Mouse (Mus musculus): ENCODE measurements around the gene Cbl. TPM values are rescaled to one million over a fixed set of nuclear protein-coding genes. Genes with fewer than 3 reads are reported as not detected.
A peak's percentile ranks its signal among the peaks of the same experiment; 100 is the strongest.

Gene Cbl
- total and polyA plus RNA-seq, 2 experiments: 2.4 to 2.8 TPM

DNA sequence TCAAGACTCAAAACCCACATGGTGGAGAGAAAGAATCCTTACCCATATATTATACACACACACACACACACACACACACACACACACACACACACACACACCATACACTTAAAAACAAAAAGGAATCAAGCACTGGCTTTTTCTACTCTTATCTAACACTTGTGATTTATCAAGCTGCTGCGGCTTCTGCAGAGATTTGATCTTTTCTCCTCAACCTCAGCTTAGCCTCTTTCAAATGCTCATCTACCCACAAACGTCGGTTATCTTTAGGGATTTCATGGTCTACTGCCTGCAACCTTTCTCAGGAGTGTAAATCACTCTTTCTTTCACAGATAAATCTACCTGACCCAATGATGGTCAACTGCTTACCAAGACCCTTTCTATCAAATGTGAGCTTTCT lies 33.4 kb downstream of the Cbl start:
- H3K27ac ChIP-seq (replicated peaks; ENCODE audit: insufficient read depth, low read depth, low read length): no peak overlapping the region
- 91% methylated on average over 3 of the region's 3 CpGs for WGBS
- peaks cover 3% of the 10 kb centered on the region; the same call in 1 of the 2 replicates for H3K79me2 ChIP-seq (ENCODE audit: control insufficient read depth, insufficient read depth, low read length)
- no peak overlapping the region for H3K9ac ChIP-seq (ENCODE audit: low read depth, low read length)
- no peak for DNase-seq (ENCODE audit: extremely low read depth, low read depth, low spot score)
- TF ChIP-seq CTCF (IDR thresholded peaks at IDR 0.05; ENCODE audit: low read depth, low read length): no peak
- TF ChIP-seq POLR2A (IDR thresholded peaks at IDR 0.05; ENCODE audit: extremely low read depth, insufficient read depth, low read length): no peak
- H3K27me3 ChIP-seq (ENCODE audit: control insufficient read depth, insufficient read depth, low read length): no peaks in the 10 kb centered on the region
- no peaks in the 10 kb centered on the region for H3K4me1 ChIP-seq (ENCODE audit: control insufficient read depth, insufficient read depth, low read length)
- H3K36me3 ChIP-seq (ENCODE audit: control insufficient read depth, insufficient read depth, low read length): peaks cover 15% of the 10 kb centered on the region
- no peak overlapping the region for H3K4me3 ChIP-seq (ENCODE audit: insufficient read depth, low read depth, low read length)

DNA sequence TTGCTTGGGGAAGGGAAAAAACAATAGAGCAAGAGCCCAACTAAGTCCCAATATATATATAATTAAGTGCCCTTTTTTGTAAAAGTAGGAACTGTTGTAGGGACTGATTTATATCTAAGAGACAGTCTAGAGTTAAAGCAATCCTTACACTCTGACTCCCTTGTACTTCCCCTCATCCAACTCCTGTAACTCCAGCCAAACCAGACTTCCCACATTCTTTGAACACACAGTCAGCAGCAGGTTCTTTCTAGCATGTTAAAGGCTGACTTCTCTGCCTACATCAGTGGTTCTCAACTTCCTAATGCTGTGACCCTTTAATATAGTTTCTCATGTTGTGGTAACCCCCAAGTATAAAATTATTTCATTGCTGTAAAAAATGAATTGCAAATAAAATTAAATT lies 34.3 kb downstream of the Cbl start:
- peaks cover 15% of the 10 kb centered on the region for H3K36me3 ChIP-seq (ENCODE audit: control insufficient read depth, insufficient read depth, low read length)

GRCm38 (mm10) chr9:44199166-44199565 lies 34.7 kb downstream of the Cbl start:
- Histone ChIP-seq H3K27me3 (ENCODE audit: control insufficient read depth, insufficient read depth, low read length) (no peaks in the 10 kb centered on the region), H3K36me3 (ENCODE audit: control insufficient read depth, insufficient read depth, low read length) (peaks cover 15% of the 10 kb centered on the region), H3K79me2 (ENCODE audit: control insufficient read depth, insufficient read depth, low read length) (peaks cover 3% of the 10 kb centered on the region; the same call in 1 of the 2 replicates), H3K27ac (replicated peaks; ENCODE audit: insufficient read depth, low read depth, low read length) (no peak overlapping the region), H3K9ac (ENCODE audit: low read depth, low read length) (no peak overlapping the region), H3K4me1 (ENCODE audit: control insufficient read depth, insufficient read depth, low read length) (peaks cover 2% of the 10 kb centered on the region; the same call in 1 of the 2 replicates), H3K4me3 (ENCODE audit: insufficient read depth, low read depth, low read length) (no peak overlapping the region)
- no peak for DNase-seq (ENCODE audit: extremely low read depth, low read depth, low spot score)
- no peak for TF ChIP-seq CTCF (IDR thresholded peaks at IDR 0.05; ENCODE audit: low read depth, low read length)
- TF ChIP-seq POLR2A (IDR thresholded peaks at IDR 0.05; ENCODE audit: extremely low read depth, insufficient read depth, low read length): no peak
- 60% methylated on average over 3 of the region's 3 CpGs for WGBS

More for the DNA sequence above, 34.3 kb downstream of the Cbl start:
- DNase-seq (ENCODE audit: extremely low read depth, low read depth, low spot score): no peak
- no peak for TF ChIP-seq CTCF (IDR thresholded peaks at IDR 0.05; ENCODE audit: low read depth, low read length)
- TF ChIP-seq POLR2A (IDR thresholded peaks at IDR 0.05; ENCODE audit: extremely low read depth, insufficient read depth, low read length): no peak
- peaks cover 3% of the 10 kb centered on the region; the same call in 1 of the 2 replicates for H3K79me2 ChIP-seq (ENCODE audit: control insufficient read depth, insufficient read depth, low read length)
- H3K27me3 ChIP-seq (ENCODE audit: control insufficient read depth, insufficient read depth, low read length): no peaks in the 10 kb centered on the region
- H3K9ac ChIP-seq (ENCODE audit: low read depth, low read length): no peak overlapping the region
- H3K4me3 ChIP-seq (ENCODE audit: insufficient read depth, low read depth, low read length): no peak overlapping the region
- H3K4me1 ChIP-seq (ENCODE audit: control insufficient read depth, insufficient read depth, low read length): no peaks in the 10 kb centered on the region
- no peak overlapping the region for H3K27ac ChIP-seq (replicated peaks; ENCODE audit: insufficient read depth, low read depth, low read length)

DNA sequence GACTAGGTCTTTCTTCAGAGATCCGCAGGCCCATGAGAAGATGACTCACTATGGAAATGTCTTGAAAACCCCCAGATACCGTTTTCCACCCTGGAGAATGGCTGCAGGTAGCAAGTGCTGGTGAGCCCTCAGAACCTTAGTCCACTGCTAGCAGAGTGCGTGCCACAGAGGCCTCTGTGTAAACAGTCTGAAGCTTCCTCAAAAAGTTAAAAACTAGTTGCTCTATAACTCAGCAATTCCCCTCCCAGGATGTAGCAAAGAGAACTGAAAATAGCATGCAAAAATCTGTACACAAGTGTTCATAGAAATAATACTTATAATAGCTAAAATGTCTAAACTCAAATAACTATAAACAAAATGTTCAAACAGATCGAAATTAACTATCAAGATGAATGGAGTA lies 37.5 kb downstream of the Cbl start:
- no peak for TF ChIP-seq CTCF (IDR thresholded peaks at IDR 0.05; ENCODE audit: low read depth, low read length)
- no peak for TF ChIP-seq POLR2A (IDR thresholded peaks at IDR 0.05; ENCODE audit: extremely low read depth, insufficient read depth, low read length)
- H3K9ac ChIP-seq (ENCODE audit: low read depth, low read length): no peak overlapping the region
- H3K79me2 ChIP-seq (ENCODE audit: control insufficient read depth, insufficient read depth, low read length): no peaks in the 10 kb centered on the region
- H3K4me1 ChIP-seq (ENCODE audit: control insufficient read depth, insufficient read depth, low read length): peaks cover 3% of the 10 kb centered on the region; the same call in 1 of the 2 replicates
- DNase-seq (ENCODE audit: extremely low read depth, low read depth, low spot score): peak; percentile 31
- no peak overlapping the region for H3K27ac ChIP-seq (replicated peaks; ENCODE audit: insufficient read depth, low read depth, low read length)
- H3K27me3 ChIP-seq (ENCODE audit: control insufficient read depth, insufficient read depth, low read length): no peaks in the 10 kb centered on the region
- peaks cover 15% of the 10 kb centered on the region for H3K36me3 ChIP-seq (ENCODE audit: control insufficient read depth, insufficient read depth, low read length)
- no peak overlapping the region for H3K4me3 ChIP-seq (ENCODE audit: insufficient read depth, low read depth, low read length)
- WGBS: 86% methylated on average over 4 of the region's 4 CpGs

- no peaks in the 10 kb centered on the region; the same call in 1 of the 2 replicates for H3K79me2 ChIP-seq (ENCODE audit: control insufficient read depth, insufficient read depth, low read length)
- no peak for DNase-seq (ENCODE audit: extremely low read depth, low read depth, low spot score)
- no peak overlapping the region for H3K9ac ChIP-seq (ENCODE audit: low read depth, low read length)
- no peak for TF ChIP-seq POLR2A (IDR thresholded peaks at IDR 0.05; ENCODE audit: extremely low read depth, insufficient read depth, low read length)
- no peak for TF ChIP-seq CTCF (IDR thresholded peaks at IDR 0.05; ENCODE audit: low read depth, low read length)
- H3K27ac ChIP-seq (replicated peaks; ENCODE audit: insufficient read depth, low read depth, low read length): no peak overlapping the region
- H3K4me1 ChIP-seq (ENCODE audit: control insufficient read depth, insufficient read depth, low read length): peaks cover 3% of the 10 kb centered on the region; the same call in 1 of the 2 replicates
- H3K36me3 ChIP-seq (ENCODE audit: control insufficient read depth, insufficient read depth, low read length): peaks cover 8% of the 10 kb centered on the region
- 50% methylated on average over 1 of the region's 1 CpGs for WGBS
- no peak overlapping the region for H3K4me3 ChIP-seq (ENCODE audit: insufficient read depth, low read depth, low read length)
- H3K27me3 ChIP-seq (ENCODE audit: control insufficient read depth, insufficient read depth, low read length): no peaks in the 10 kb centered on the region
Measured at GRCm38 (mm10) chr9:44194000-44194399, 39.8 kb downstream of the Cbl start.

- 92% methylated on average over 5 of the region's 5 CpGs for WGBS
- no peaks in the 10 kb centered on the region for H3K27me3 ChIP-seq (ENCODE audit: control insufficient read depth, insufficient read depth, low read length)
Measured at GRCm38 (mm10) chr9:44192794-44193193, 41.1 kb downstream of the Cbl start.

More at GRCm38 (mm10) chr9:44192794-44193193, 41.1 kb downstream of the Cbl start:
- no peak for TF ChIP-seq POLR2A (IDR thresholded peaks at IDR 0.05; ENCODE audit: extremely low read depth, insufficient read depth, low read length)
- TF ChIP-seq CTCF (IDR thresholded peaks at IDR 0.05; ENCODE audit: low read depth, low read length): no peak
- Histone ChIP-seq H3K4me1 (ENCODE audit: control insufficient read depth, insufficient read depth, low read length) (peaks cover 3% of the 10 kb centered on the region; the same call in 1 of the 2 replicates), H3K79me2 (ENCODE audit: control insufficient read depth, insufficient read depth, low read length) (no peaks in the 10 kb centered on the region; the same call in 1 of the 2 replicates), H3K36me3 (ENCODE audit: control insufficient read depth, insufficient read depth, low read length) (peaks cover 8% of the 10 kb centered on the region), H3K27ac (replicated peaks; ENCODE audit: insufficient read depth, low read depth, low read length) (no peak overlapping the region), H3K4me3 (ENCODE audit: insufficient read depth, low read depth, low read length) (no peak overlapping the region), H3K9ac (ENCODE audit: low read depth, low read length) (no peak overlapping the region)
- DNase-seq (ENCODE audit: extremely low read depth, low read depth, low spot score): no peak

All from liver, adult 2 months (tissue).